In genomic region chr5:143266794-143267193, GRCm38 (mm10) we compare ENCODE assay signal across 19 mouse cellular contexts. TPM values are rescaled to one million over a fixed set of nuclear protein-coding genes. Genes with fewer than 3 reads are reported as not detected.
"Had no signal": no experiment of that assay in that cellular context is flagged by ENCODE, and none has a peak within 500 bp of the region (broad histone marks: within the 10 kb centered on the region; RNA-seq: fewer than 3 reads in every experiment).

No protein-coding gene starts in this region.

- H3K9me3 ChIP-seq: megakaryocyte, embryonic 14.5 days; midbrain, embryonic 13.5 days; midbrain, embryonic 15.5 days had no signal

- DNase-seq: lung, adult 18-20 months; lung, embryonic 14.5 days; lung, postnatal 10 days; right cerebral cortex, postnatal 14 days; spleen, adult 18-20 months; thymus, adult 18-20 months; thymus, postnatal 14 days; thymus, postnatal 36 days had no signal

- H3K4me3 ChIP-seq: megakaryocyte, embryonic 14.5 days; midbrain, embryonic 13.5 days; midbrain, embryonic 15.5 days had no signal

- H3K27me3 ChIP-seq: midbrain, embryonic 13.5 days; midbrain, embryonic 15.5 days had no signal

- H3K27ac ChIP-seq: macrophage; midbrain, embryonic 13.5 days; midbrain, embryonic 15.5 days had no signal

- ATAC-seq: midbrain, embryonic 13.5 days; midbrain, embryonic 15.5 days had no signal

- H3K9ac ChIP-seq: lung, embryonic 14.5 days; midbrain, embryonic 13.5 days; midbrain, embryonic 15.5 days had no signal

- H3K4me2 ChIP-seq: lung, embryonic 14.5 days; midbrain, embryonic 11.5 days; midbrain, embryonic 13.5 days; midbrain, embryonic 15.5 days had no signal

RNA-seq across cellular contexts. Expression of gene Zfp853, which starts 26.6 kb away (rescaled TPM):
- polyA plus RNA-seq: liver, embryonic 16.5 days; lung, embryonic 14.5 days; macrophage; neural tube, embryonic 11.5 days had no signal

RNA-seq across cellular contexts. Expression of gene Spdye4a, which starts 40.1 kb away (rescaled TPM):
- polyA plus RNA-seq: liver, embryonic 16.5 days; lung, embryonic 14.5 days; lung, embryonic 16.5 days; macrophage; midbrain, embryonic 11.5 days; midbrain, embryonic 13.5 days; midbrain, embryonic 15.5 days; neural tube, embryonic 11.5 days; stomach, embryonic 14.5 days; stomach, embryonic 16.5 days; thymus, postnatal 0 days had no signal
